Mouse (Mus musculus) heart, embryonic 14.5 days (tissue): ENCODE measurements at regions not wholly inside any gene's neighbourhood (a gene's known extent, or its start where the extent isn't known, plus 50 kb on each side); places are given as distances from the start of the nearest gene placed in this dataset.

Source experiments
- ATAC-seq: fragments of 200-750 bp; cut with Nextera tagmentation; 2 replicates; pipeline ENCODE4 v1.8.0; 2017; ENCODE audit warnings: low read depth, moderate TSS enrichment; ENCODE audit not compliant: insufficient number of reproducible peaks, insufficient read depth, low FRiP score
- H3K27ac ChIP-seq, 2 experiments: fragments of 200-500 bp in 1 of 2; fragments of 300-500 bp in 1 of 2; sonication (generic) in 1 of 2; replicated peaks in 1 of 2; 2 replicates each; pipeline ENCODE4 v1.5.1; 2012 to 2014; ENCODE audit warnings: low read depth in 2 of 2, low read length in 2 of 2, control low read depth in 1 of 2, mild to moderate bottlenecking in 1 of 2, mixed read lengths in 1 of 2; ENCODE audit not compliant: control insufficient read depth in 1 of 2, insufficient read depth in 1 of 2
- H3K27me3 ChIP-seq: fragments of 300-500 bp; sonication (generic); 2 replicates; pipeline ENCODE4 v1.6.1; 2014; ENCODE audit warnings: mild to moderate bottlenecking, low read length, control low read depth; ENCODE audit not compliant: control insufficient read depth, insufficient read depth
- H3K36me3 ChIP-seq: fragments of 300-500 bp; sonication (generic); 2 replicates; pipeline ENCODE4 v1.6.1; 2014; ENCODE audit warnings: mild to moderate bottlenecking, control low read depth, low read length, mixed read lengths; ENCODE audit not compliant: control insufficient read depth, insufficient read depth
- H3K4me1 ChIP-seq, 2 experiments: fragments of 200-500 bp in 1 of 2; fragments of 300-500 bp in 1 of 2; sonication (generic) in 1 of 2; 2 replicates each; pipeline ENCODE4 v1.6.1; 2012 to 2014; ENCODE audit warnings: low read length in 2 of 2, control low read depth in 1 of 2, mixed read lengths in 1 of 2; ENCODE audit not compliant: control insufficient read depth in 2 of 2, insufficient read depth in 2 of 2
- H3K4me2 ChIP-seq: fragments of 300-500 bp; sonication (generic); 2 replicates; pipeline ENCODE4 v1.6.1; 2014; ENCODE audit warnings: mild to moderate bottlenecking, low read length
- H3K4me3 ChIP-seq, 2 experiments: fragments of 200-500 bp in 1 of 2; fragments of 300-500 bp in 1 of 2; sonication (generic) in 1 of 2; 2 replicates each; pipeline ENCODE4 v1.5.1; 2012 to 2014; ENCODE audit warnings: low read length in 2 of 2, mild to moderate bottlenecking in 2 of 2, control low read depth in 1 of 2, low read depth in 1 of 2, moderate library complexity in 1 of 2; ENCODE audit not compliant: control insufficient read depth in 1 of 2, insufficient read depth in 1 of 2
- H3K9ac ChIP-seq: fragments of 300-500 bp; sonication (generic); 2 replicates; pipeline ENCODE4 v1.6.1; 2014; ENCODE audit warnings: mild to moderate bottlenecking, low read length
- H3K9me3 ChIP-seq: fragments of 300-500 bp; sonication (generic); 2 replicates; pipeline ENCODE4 v1.6.1; 2016; ENCODE audit warnings: low read length, control low read depth; ENCODE audit not compliant: control insufficient read depth
- WGBS: fragments of 180-500 bp; shearing (Covaris S2); extraction: QIAGEN DNeasy Blood & Tissue Kit; methylation state at CpG from one replicate; pipeline ENCODE4 v1.1.7; 2014; 5-methylcytosine and 5-hydroxymethylcytosine counted together

- WGBS, result 60% methylated on average over 7 of the region's 7 CpGs
- Histone ChIP-seq H3K4me2 (no peak overlapping the region), H3K9ac (no peak overlapping the region), H3K27me3 (no peaks in the 10 kb centered on the region), H3K27ac (no peak overlapping the region; a peak in 2 of 4 replicates), H3K36me3 (no peaks in the 10 kb centered on the region), H3K9me3 (no peaks in the 10 kb centered on the region), H3K4me3 (no peak overlapping the region), H3K4me1 (peaks cover 2 to 14% of the 10 kb centered on the region in 2 experiments)
- peak; percentile 11; the same call in 1 of the 2 replicates for ATAC-seq
Observed at GRCm38 (mm10) chr13:70281051-70281847, 356.2 kb downstream of the Ice1 start.

GRCm38 (mm10) chr13:70282731-70283130 is 354.7 kb downstream of the Ice1 start:
- no peak overlapping the region for H3K4me3 ChIP-seq
- no peaks in the 10 kb centered on the region for H3K36me3 ChIP-seq
- no peak overlapping the region for H3K4me2 ChIP-seq
- H3K4me1 ChIP-seq, result peaks cover under 1 to 11% of the 10 kb centered on the region in 2 experiments; a peak in 3 of 4 replicates
- no peak for ATAC-seq
- H3K9ac ChIP-seq, result no peak overlapping the region
- no peak overlapping the region for H3K27ac ChIP-seq
- WGBS, result 52% methylated on average over 4 of the region's 4 CpGs
- no peaks in the 10 kb centered on the region for H3K9me3 ChIP-seq
- no peaks in the 10 kb centered on the region for H3K27me3 ChIP-seq

DNA sequence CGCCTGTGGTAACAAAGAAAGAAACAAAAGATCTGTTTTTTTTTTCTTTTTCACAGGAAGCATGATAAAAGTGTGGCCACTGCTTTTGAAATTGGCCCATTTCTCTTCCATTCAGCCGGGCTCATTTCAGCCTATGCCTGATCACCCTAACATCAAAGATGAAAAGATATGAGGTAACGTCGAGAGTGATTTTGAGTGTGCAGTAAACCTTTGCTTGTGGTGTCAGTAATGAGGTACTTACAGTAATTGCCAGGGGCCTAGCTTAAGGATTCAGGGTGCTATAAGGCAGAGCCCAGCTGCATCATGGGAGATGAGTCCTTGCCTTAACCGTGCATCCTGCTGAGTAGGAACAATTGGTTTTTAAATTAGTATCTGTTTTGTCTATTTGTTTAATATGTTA is 354.2 kb downstream of the Ice1 start:
- no peaks in the 10 kb centered on the region for H3K27me3 ChIP-seq
- no peaks in the 10 kb centered on the region for H3K36me3 ChIP-seq
- H3K9me3 ChIP-seq, result no peaks in the 10 kb centered on the region
- H3K9ac ChIP-seq, result no peak overlapping the region
- no peak overlapping the region for H3K27ac ChIP-seq
- H3K4me2 ChIP-seq, result no peak overlapping the region
- no peak overlapping the region for H3K4me3 ChIP-seq
- 61% methylated on average over 5 of the region's 5 CpGs for WGBS
- peaks cover 0 to 6% of the 10 kb centered on the region in 2 experiments; a peak in 3 of 4 replicates for H3K4me1 ChIP-seq
- ATAC-seq, result no peak

DNA sequence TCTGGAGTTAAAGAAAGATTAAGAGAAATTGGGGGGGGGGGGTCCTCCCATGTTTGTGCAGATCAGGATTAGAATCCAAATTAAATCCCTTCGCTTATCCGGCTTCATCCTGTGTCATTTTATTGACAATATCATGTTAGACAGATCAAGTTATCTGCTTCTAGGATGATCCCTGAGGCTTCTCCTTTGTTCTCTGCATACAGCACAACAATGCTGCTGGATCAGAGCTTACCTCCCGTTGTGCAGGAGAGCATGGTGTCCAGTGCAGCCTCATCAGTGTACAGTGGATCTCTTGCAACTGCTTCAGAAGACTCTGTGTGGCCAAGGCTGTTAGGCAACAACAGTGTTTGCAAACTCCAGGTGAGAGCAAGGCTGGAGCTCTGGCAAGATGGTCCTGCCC is 344.7 kb downstream of the Ice1 start:
- Histone ChIP-seq H3K4me2 (no peak overlapping the region), H3K36me3 (no peaks in the 10 kb centered on the region)
- ATAC-seq, result no peak

GRCm38 (mm10) chr13:70303953-70304525 is 333.4 kb downstream of the Ice1 start:
- H3K4me2 ChIP-seq, result no peak overlapping the region
- no peak for ATAC-seq
- no peaks in the 10 kb centered on the region for H3K4me1 ChIP-seq
- no peaks in the 10 kb centered on the region for H3K9me3 ChIP-seq
- no peaks in the 10 kb centered on the region for H3K27me3 ChIP-seq
- WGBS, result 76% methylated on average over 5 of the region's 5 CpGs
- no peak overlapping the region for H3K4me3 ChIP-seq
- H3K9ac ChIP-seq, result no peak overlapping the region
- H3K27ac ChIP-seq, result no peak overlapping the region
- H3K36me3 ChIP-seq, result no peaks in the 10 kb centered on the region

More for the DNA sequence above, 344.7 kb downstream of the Ice1 start:
- 0 out of 2 replicates have a peak, but pooled peaks cover 8% of the 10 kb centered on the region for H3K9me3 ChIP-seq
- no peak overlapping the region for H3K4me3 ChIP-seq
- WGBS, result 72% methylated on average over 3 of the region's 3 CpGs
- H3K4me1 ChIP-seq, result no peaks in the 10 kb centered on the region
- H3K27ac ChIP-seq, result no peak overlapping the region
- no peak overlapping the region for H3K9ac ChIP-seq
- H3K27me3 ChIP-seq, result no peaks in the 10 kb centered on the region

DNA sequence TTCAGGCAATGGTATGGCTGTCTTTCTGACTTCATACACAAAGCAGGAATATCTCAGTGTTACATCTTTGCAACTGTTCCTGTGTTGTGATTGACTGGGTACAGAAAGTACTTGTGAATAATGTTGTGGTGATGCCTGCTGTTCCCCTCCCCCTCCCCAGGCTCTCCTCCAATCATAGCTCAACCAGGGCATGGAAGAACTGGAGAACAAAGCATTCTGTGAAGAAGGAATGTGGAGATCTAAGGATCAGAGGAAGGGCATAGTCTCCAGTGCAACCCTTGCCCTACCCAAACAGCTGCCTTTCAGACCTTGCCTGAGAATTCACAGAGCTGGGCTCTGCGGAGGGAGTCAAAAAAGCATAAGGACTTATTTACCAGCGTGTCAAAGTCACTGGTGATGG is 326.9 kb downstream of the Ice1 start:
- H3K36me3 ChIP-seq, result no peaks in the 10 kb centered on the region
- no peak for ATAC-seq
- no peaks in the 10 kb centered on the region for H3K27me3 ChIP-seq
- no peak overlapping the region for H3K27ac ChIP-seq
- H3K4me1 ChIP-seq, result no peaks in the 10 kb centered on the region
- no peak overlapping the region for H3K9ac ChIP-seq
- no peak overlapping the region for H3K4me2 ChIP-seq
- H3K9me3 ChIP-seq, result no peaks in the 10 kb centered on the region
- WGBS, result 72% methylated on average over 2 of the region's 2 CpGs
- no peak overlapping the region for H3K4me3 ChIP-seq

DNA sequence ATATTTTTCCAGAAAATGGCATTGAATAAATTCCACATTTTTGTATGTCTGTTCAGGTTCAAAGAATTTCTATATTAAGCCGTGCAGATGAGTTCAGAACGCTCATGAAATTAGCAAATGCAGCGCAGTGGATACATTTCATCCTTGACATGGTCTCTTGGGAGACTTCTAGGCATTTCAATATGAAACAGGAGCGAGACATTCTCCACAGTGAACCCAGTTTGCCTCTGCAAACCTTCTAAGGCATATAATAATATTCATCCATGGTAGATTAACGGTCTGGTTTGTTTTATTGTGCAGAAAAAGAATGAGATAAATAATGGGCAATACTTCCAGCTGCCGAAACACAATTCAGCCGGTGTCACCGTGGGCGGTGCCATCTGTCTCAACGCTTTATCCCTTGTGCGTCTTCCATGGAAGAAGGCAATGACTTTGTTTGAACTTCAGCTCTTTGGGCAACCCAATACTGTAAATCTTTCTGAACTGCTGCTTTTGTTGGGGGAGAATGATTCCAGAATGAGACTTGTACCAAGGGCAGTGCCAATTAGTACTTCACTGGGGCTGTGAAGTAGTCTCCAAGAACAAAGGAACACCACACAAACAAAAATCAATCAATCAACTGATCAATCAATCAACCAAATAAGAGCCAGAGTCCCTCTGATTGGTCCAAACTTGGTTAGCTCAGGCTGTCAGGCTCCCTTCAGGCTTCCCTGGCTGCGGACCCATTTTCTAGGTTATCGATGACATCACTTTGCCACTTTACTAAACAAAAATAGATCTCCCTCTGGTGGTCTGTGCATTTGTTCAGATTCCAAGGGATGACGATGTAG is 326.0 kb downstream of the Ice1 start:
- Histone ChIP-seq H3K36me3 (no peaks in the 10 kb centered on the region), H3K9ac (no peak overlapping the region), H3K9me3 (no peaks in the 10 kb centered on the region), H3K27ac (no peak overlapping the region), H3K4me3 (no peak overlapping the region), H3K4me1 (no peaks in the 10 kb centered on the region), H3K27me3 (no peaks in the 10 kb centered on the region), H3K4me2 (no peak overlapping the region)
- ATAC-seq, result no peak
- 84% methylated on average over 14 of the region's 14 CpGs for WGBS
